Mouse (Mus musculus) liver, embryonic 14.5 days (tissue): ENCODE results near the gene Tpm1. TPM values are rescaled to one million over a fixed set of nuclear protein-coding genes. Genes with fewer than 3 reads are reported as not detected.

ENCODE experiments used
- ATAC-seq: fragments of 200-750 bp; cut with Nextera tagmentation; 2 replicates; pipeline ENCODE4 v1.8.0; 2017; ENCODE audit warnings: moderate number of reproducible peaks, mild to moderate bottlenecking, moderate library complexity; ENCODE audit not compliant: insufficient read depth
- DNase-seq, 3 experiments: peaks; one replicate each; pipeline ENCODE4 v3.0.0-alpha.2; 2012 to 2013; ENCODE audit warnings: low read depth in 3 of 3, low spot score in 3 of 3
- H3K27ac ChIP-seq: fragments of 300-500 bp; sonication (generic); 2 replicates; pipeline ENCODE4 v1.5.1; 2014; ENCODE audit warnings: moderate library complexity, mild to moderate bottlenecking, control low read depth, inconsistent platforms
- H3K27me3 ChIP-seq: fragments of 300-500 bp; sonication (generic); 2 replicates; pipeline ENCODE4 v1.6.1; 2014; ENCODE audit warnings: mild to moderate bottlenecking, low read length, moderate library complexity; ENCODE audit not compliant: control insufficient read depth, insufficient read depth
- H3K36me3 ChIP-seq: fragments of 300-500 bp; sonication (generic); replicated peaks from 2 replicates; pipeline ENCODE4 v1.6.1; 2014; ENCODE audit warnings: low read depth; ENCODE audit not compliant: control insufficient read depth, insufficient read depth
- H3K4me1 ChIP-seq, 2 experiments: fragments of 200-500 bp in 1 of 2; fragments of 300-500 bp in 1 of 2; sonication (generic) in 1 of 2; replicated peaks; 2 replicates each; pipeline ENCODE4 v1.6.1; 2012 to 2014; ENCODE audit warnings: antibody characterized with exemption in 1 of 2, inconsistent platforms in 1 of 2, low read length in 1 of 2; ENCODE audit not compliant: control insufficient read depth in 2 of 2, insufficient read depth in 2 of 2
- H3K4me2 ChIP-seq: fragments of 300-500 bp; sonication (generic); 2 replicates; pipeline ENCODE4 v1.6.1; 2014; ENCODE audit warnings: low read depth, mild to moderate bottlenecking, control low read depth, moderate library complexity
- H3K4me3 ChIP-seq, 2 experiments: fragments of 200-500 bp in 1 of 2; fragments of 300-500 bp in 1 of 2; sonication (generic) in 1 of 2; 2 replicates each; pipeline ENCODE4 v1.5.1; 2012 to 2014; ENCODE audit warnings: low read depth in 2 of 2, low read length in 2 of 2, mild to moderate bottlenecking in 2 of 2, control low read depth in 1 of 2, inconsistent platforms in 1 of 2, moderate library complexity in 1 of 2; ENCODE audit not compliant: insufficient read depth in 1 of 2
- H3K9ac ChIP-seq: fragments of 300-500 bp; sonication (generic); replicated peaks from 2 replicates; pipeline ENCODE4 v1.6.1; 2014; ENCODE audit warnings: mild to moderate bottlenecking, control low read depth, moderate library complexity
- H3K9me3 ChIP-seq: fragments of 300-500 bp; sonication (generic); 2 replicates; pipeline ENCODE4 v1.6.1; 2016; ENCODE audit warnings: low read length, mixed read lengths; ENCODE audit not compliant: control insufficient read depth
- CTCF ChIP-seq: IDR thresholded peaks from 2 replicates; pipeline ENCODE4 v1.5.1; 2016; ENCODE audit warnings: antibody characterized with exemption, low read depth, control low read depth
- EP300 ChIP-seq: IDR thresholded peaks from 2 replicates; pipeline ENCODE4 v1.6.1; 2016; ENCODE audit warnings: antibody characterized with exemption, low read depth
- WGBS: fragments of 180-500 bp; shearing (Covaris S2); extraction: QIAGEN DNeasy Blood & Tissue Kit; methylation state at CpG from one replicate; pipeline ENCODE4 v1.1.7; 2014; ENCODE audit not compliant: insufficient replicate concordance; 5-methylcytosine and 5-hydroxymethylcytosine counted together
- polyA plus RNA-seq, 2 experiments: library from polyadenylated mRNA; depleted of rRNA in 1 of 2; stranded (reverse) in 1 of 2; unstranded in 1 of 2; fragments of >200 nt; fragmentation: Nextera tagmentation in 1 of 2; extraction: Ambion mirVana in 1 of 2; gene quantifications; 2 replicates each; pipeline versions ENCODE4 v1.2.1 to v1.2.3; 2012 to 2014

The Tpm1 gene
- polyA plus RNA-seq, 2 experiments: 87.4 to 113 TPM

DNA sequence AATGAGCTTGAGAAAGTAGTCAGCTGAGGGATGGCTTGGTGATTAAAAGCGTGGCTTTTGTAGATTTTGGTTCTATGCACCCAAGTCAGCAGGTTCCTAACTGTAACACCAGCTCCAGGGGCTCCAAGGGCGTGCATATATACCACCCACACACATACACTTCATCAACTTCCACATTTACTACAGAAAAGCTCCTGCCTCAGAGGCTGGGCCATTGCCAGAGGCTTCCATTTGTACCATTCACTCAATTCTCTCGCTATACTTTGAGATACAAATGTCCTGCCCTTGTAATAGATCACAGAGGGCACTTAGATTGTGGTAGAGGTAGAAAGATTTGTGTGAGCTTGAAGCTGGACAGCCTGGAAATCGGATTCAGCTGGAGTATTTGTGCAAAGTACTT, 47.7 kb downstream of the Tpm1 start:
- Histone ChIP-seq H3K4me2 (no peak overlapping the region), H3K36me3 (no peaks in the 10 kb centered on the region), H3K9me3 (no peaks in the 10 kb centered on the region), H3K9ac (no peak overlapping the region), H3K4me1 (peaks cover 3 to 9% of the 10 kb centered on the region in 2 experiments; a peak in 3 of 4 replicates), H3K27ac (no peak overlapping the region), H3K27me3 (no peaks in the 10 kb centered on the region), H3K4me3 (no peak overlapping the region)
- no peak for DNase-seq
- ATAC-seq: 0 out of 2 replicates have a peak, but pooled peaks have one; percentile 3
- TF ChIP-seq CTCF: no peak
- no peak for TF ChIP-seq EP300
- 57% methylated on average over 4 of the region's 4 CpGs for WGBS

DNA sequence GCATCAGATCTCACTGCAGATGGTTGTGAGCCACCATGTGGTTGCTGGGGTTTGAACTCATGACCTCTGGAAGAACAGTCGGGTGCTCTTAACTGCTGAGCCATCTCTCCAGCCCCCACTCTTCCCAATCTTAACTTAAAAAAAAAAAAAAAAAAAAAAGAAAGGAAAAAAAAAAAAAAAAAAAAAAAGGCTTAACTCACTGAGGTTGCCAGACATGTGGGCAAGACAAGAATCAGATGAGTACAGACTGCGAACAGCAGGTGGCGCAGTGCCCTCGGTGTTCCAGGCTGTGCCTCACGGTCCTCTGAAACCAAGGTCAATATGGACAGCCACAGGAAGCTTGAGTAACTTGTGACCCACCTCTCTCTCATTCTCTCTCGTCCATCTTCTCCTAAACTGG, 48.2 kb downstream of the Tpm1 start:
- TF ChIP-seq CTCF (peak; percentile 95), EP300 (no peak)

DNA sequence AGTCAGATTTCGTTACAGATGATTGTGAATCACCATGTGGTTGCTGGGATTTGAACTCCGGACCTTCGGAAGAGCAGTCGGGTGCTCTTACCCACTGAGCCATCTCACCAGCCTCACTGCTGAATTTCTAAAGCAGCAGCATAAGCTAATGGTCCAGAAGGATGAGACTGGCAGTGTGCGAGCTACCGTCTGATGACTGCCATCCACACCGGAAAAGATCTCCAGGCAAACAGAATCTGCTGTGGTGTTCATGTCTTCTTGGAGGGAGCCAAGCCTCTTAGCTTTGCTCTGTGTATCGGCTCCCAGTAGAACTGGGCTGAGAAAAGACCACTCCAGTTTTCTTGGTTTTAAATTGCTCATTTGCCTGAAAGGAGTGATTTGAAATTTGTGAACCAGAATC, 49.5 kb downstream of the Tpm1 start:
- no peak for TF ChIP-seq CTCF
- no peak for TF ChIP-seq EP300
- Histone ChIP-seq H3K36me3 (no peaks in the 10 kb centered on the region), H3K4me3 (no peak overlapping the region), H3K4me2 (no peak overlapping the region), H3K4me1 (peaks cover 2 to 3% of the 10 kb centered on the region in 2 experiments; a peak in 1 of 4 replicates), H3K27ac (no peak overlapping the region), H3K27me3 (no peaks in the 10 kb centered on the region), H3K9me3 (no peaks in the 10 kb centered on the region), H3K9ac (no peak overlapping the region)
- no peak for DNase-seq
- WGBS: 81% methylated on average over 8 of the region's 8 CpGs
- no peak for ATAC-seq

More for the DNA sequence above, 48.2 kb downstream of the Tpm1 start:
- Histone ChIP-seq H3K27me3 (no peaks in the 10 kb centered on the region), H3K4me3 (no peak overlapping the region), H3K36me3 (no peaks in the 10 kb centered on the region), H3K9me3 (no peaks in the 10 kb centered on the region), H3K9ac (no peak overlapping the region), H3K4me2 (no peak overlapping the region), H3K4me1 (peaks cover 3 to 9% of the 10 kb centered on the region in 2 experiments; a peak in 3 of 4 replicates), H3K27ac (no peak overlapping the region)
- ATAC-seq: peak; percentile 80
- peak; percentile 72 to 80 (median 73) for DNase-seq
- under 1% methylated on average over 6 of the region's 6 CpGs for WGBS

DNA sequence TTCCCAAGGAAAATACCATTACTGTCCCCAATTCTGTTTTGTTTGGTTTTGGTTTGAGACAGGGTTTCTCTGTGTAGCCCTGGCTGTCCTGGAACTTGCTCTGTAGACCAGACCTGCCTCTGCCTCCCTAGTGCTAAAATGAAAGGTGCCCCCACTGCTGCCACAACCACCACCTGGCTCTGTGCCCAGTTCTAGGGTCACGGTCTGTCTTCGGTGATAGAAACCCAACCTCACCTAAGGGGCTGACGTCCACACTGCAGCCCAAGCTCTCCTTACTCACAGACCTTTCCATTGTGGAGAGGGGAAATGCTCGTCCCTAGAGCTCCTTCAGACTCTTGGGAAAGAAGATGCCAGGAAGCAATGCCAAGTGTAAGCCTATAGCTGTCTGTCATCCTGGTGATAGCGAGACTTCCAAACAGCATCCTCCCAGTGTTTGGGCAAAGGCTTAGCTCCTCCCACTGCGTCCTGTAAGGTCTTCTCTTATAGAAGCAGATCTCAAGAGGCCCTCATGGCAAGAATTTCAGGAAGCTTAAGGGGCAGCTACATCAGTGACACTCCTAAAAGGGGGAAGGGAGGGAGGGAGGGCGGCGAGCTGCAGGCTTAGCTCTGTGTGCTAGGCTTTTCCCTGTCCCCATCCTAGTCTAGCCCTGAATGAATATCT, 57.3 kb downstream of the Tpm1 start:
- no peaks in the 10 kb centered on the region for H3K27me3 ChIP-seq
- no peaks in the 10 kb centered on the region for H3K9me3 ChIP-seq
- no peak for ATAC-seq
- H3K4me1 ChIP-seq: peaks cover 39 to 51% of the 10 kb centered on the region in 2 experiments
- no peaks in the 10 kb centered on the region for H3K36me3 ChIP-seq
- peak overlapping the region; percentile 15; the same call in 1 of the 2 replicates for H3K4me2 ChIP-seq
- H3K9ac ChIP-seq: peak overlapping the region; percentile 50
- DNase-seq: no peak
- H3K27ac ChIP-seq: peak overlapping the region; percentile 48
- H3K4me3 ChIP-seq: no peak overlapping the region
- 58% methylated on average over 8 of the region's 8 CpGs for WGBS
- TF ChIP-seq EP300 (no peak), CTCF (no peak)

DNA sequence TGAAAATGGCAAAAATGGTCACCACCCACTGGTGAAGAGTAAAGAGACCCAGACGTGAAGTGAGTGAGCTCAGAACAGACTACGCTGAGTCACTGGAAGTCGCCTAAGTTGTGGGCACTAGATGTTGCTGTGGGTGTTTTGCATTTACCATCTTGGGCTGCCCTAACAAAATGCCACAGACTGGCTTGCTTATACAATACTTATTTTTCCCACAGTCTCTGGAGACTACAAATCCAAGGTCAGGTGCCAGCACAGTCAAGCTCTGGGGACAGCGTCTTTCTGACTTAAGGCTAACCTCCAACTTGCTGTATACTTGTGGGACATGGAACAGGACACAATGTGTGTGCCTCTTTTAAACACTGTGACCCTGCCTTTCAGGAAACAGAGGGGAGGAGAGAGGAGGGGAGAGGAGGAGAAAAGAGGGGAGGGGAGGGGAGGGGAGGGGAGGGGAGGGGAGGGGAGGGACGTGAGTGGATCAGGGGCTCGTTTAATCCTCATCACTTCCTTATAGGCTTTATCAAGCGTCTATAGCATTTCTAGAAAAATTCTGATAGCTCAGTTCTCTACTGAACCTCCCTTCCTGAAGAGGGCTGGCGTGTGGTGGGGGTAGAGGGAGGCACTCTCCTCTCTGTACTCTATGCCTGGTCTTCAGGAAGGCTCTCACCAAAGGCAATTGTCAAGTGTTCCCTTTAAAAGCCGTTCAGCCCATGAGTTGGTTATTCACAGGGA, 58.0 kb downstream of the Tpm1 start:
- ATAC-seq (no peak; the same call in 1 of the 2 replicates), DNase-seq (no peak)
- Histone ChIP-seq H3K27ac (peak overlapping the region; percentile 51), H3K4me2 (peak overlapping the region; percentile 29; the same call in 1 of the 2 replicates), H3K4me1 (peaks cover 41 to 52% of the 10 kb centered on the region in 2 experiments), H3K36me3 (no peaks in the 10 kb centered on the region), H3K9me3 (no peaks in the 10 kb centered on the region), H3K4me3 (no peak overlapping the region), H3K27me3 (no peaks in the 10 kb centered on the region), H3K9ac (peak overlapping the region; percentile 50)
- 24% methylated on average over 9 of the region's 9 CpGs for WGBS
- TF ChIP-seq CTCF (no peak), EP300 (no peak)
